8 mouse cellular contexts compared by ENCODE assay signal in the genomic region with DNA sequence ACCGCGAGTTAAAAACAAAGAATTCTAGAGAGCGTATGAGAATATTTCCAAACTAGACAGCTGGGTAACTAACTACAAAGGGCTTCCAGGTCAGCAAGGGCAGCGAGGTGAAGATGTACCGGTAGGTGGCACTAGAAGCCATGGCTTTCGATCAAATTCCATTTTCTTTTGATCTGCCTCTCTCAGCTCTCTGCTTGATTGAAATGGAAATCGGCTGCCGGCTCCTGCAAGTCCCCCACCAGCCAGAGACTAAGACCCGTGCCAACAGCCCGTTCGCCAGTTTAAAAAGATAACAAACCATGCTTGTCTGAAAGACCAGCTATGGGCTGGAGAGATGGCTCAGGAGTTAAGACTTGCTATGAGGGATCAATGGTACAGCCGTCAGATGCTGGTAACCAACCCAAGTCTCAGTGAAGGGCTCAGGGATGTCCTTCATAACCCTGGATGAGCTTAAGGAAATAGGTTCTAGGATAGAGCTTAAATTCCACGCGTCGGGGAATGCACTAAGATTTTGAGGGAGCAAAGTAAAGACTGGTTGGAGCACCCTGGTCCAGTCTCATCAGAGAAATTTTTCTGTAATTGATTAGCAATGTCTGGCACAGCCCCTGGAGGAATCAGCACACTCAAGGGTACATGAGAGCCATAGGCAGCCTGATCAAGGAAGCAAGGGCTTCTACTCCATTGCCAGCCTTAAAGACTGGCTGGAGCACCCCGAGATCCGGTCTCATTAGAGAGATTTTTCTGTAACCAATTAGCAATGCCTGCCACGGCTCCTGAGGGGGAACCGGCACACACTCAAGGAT. TPM values are rescaled to one million over a fixed set of nuclear protein-coding genes. Genes with fewer than 3 reads are reported as not detected.
DNase-seq lines count a peak whose midpoint lies in the region; ATAC-seq and TF ChIP-seq lines count a peak whose summit lies in the region.

No protein-coding gene starts in this region.

- H3K4me3 ChIP-seq in embryonic facial prominence, embryonic 10.5 days, result peak overlapping the region; percentile 44
- no peak overlapping the region for H3K4me3 ChIP-seq in heart, postnatal 0 days (ENCODE audit: low read depth, low read length)
- no peak overlapping the region for H3K4me3 ChIP-seq in lung, embryonic 16.5 days (ENCODE audit: low read length)

- H3K9ac ChIP-seq in heart, postnatal 0 days (replicated peaks; ENCODE audit: low read depth, low read length), result no peak overlapping the region
- no peak overlapping the region for H3K9ac ChIP-seq in lung, embryonic 16.5 days (ENCODE audit: low read length)

- ATAC-seq in heart, postnatal 0 days (ENCODE audit: insufficient read depth, low read depth), result no peak
- 0 out of 2 replicates have a peak, but pooled peaks have one; percentile 23 for ATAC-seq in lung, embryonic 16.5 days (ENCODE audit: low read depth)
- ATAC-seq in megakaryocyte-erythroid progenitor cell, adult 5-6 weeks (replicated peaks; ENCODE audit: low FRiP score, low TSS enrichment, poor library complexity, severe bottlenecking), result no peak

- no peak for TF ChIP-seq EP300 in heart, postnatal 0 days (IDR thresholded peaks at IDR 0.05; ENCODE audit: low read depth)

- H3K9me3 ChIP-seq in embryonic facial prominence, embryonic 10.5 days, result no peaks in the 10 kb centered on the region
- H3K9me3 ChIP-seq in heart, postnatal 0 days (replicated peaks; ENCODE audit: control insufficient read depth, low read length), result no peaks in the 10 kb centered on the region
- no peaks in the 10 kb centered on the region for H3K9me3 ChIP-seq in lung, embryonic 16.5 days (ENCODE audit: control insufficient read depth, low read length)

- TF ChIP-seq CTCF in heart, postnatal 0 days (IDR thresholded peaks at IDR 0.05; ENCODE audit: low read depth), result peak; percentile 79

- H3K36me3 ChIP-seq in embryonic facial prominence, embryonic 10.5 days (replicated peaks), result no peaks in the 10 kb centered on the region
- H3K36me3 ChIP-seq in heart, postnatal 0 days (replicated peaks; ENCODE audit: control insufficient read depth, insufficient read depth, low read length), result no peaks in the 10 kb centered on the region
- no peaks in the 10 kb centered on the region for H3K36me3 ChIP-seq in lung, embryonic 16.5 days (ENCODE audit: control insufficient read depth, insufficient read depth, low read length)

- no peak overlapping the region; the same call in 1 of the 2 replicates for H3K27ac ChIP-seq in embryonic facial prominence, embryonic 10.5 days (replicated peaks)
- no peak overlapping the region for H3K27ac ChIP-seq in heart, postnatal 0 days (ENCODE audit: low read depth)
- no peak overlapping the region for H3K27ac ChIP-seq in lung, embryonic 16.5 days (ENCODE audit: low read length)

- no peaks in the 10 kb centered on the region for H3K27me3 ChIP-seq in embryonic facial prominence, embryonic 10.5 days (replicated peaks; ENCODE audit: low read depth, poor library complexity, severe bottlenecking)
- H3K27me3 ChIP-seq in heart, postnatal 0 days (ENCODE audit: control insufficient read depth, insufficient read depth, low read length), result 0 out of 2 replicates have a peak, but pooled peaks cover 4% of the 10 kb centered on the region
- no peaks in the 10 kb centered on the region for H3K27me3 ChIP-seq in lung, embryonic 16.5 days (ENCODE audit: control insufficient read depth, insufficient read depth, low read depth, low read length)

- WGBS in embryonic facial prominence, embryonic 10.5 days, result 21% methylated on average over 19 of the region's 19 CpGs
- 25% methylated on average over 19 of the region's 19 CpGs for WGBS in heart, postnatal 0 days
- 29% methylated on average over 19 of the region's 19 CpGs for WGBS in large intestine, adult 2 months
- WGBS in lung, embryonic 16.5 days, result 19% methylated on average over 19 of the region's 19 CpGs

- H3K4me2 ChIP-seq in heart, postnatal 0 days (ENCODE audit: low read depth, low read length), result no peak overlapping the region
- H3K4me2 ChIP-seq in lung, embryonic 16.5 days (ENCODE audit: low read depth, low read length), result peak overlapping the region; percentile 35

- H3K4me1 ChIP-seq in embryonic facial prominence, embryonic 10.5 days, result peaks cover 23% of the 10 kb centered on the region
- H3K4me1 ChIP-seq in heart, postnatal 0 days (ENCODE audit: control insufficient read depth, insufficient read depth), result no peaks in the 10 kb centered on the region
- 0 out of 2 replicates have a peak, but pooled peaks cover 4% of the 10 kb centered on the region for H3K4me1 ChIP-seq in lung, embryonic 16.5 days (replicated peaks; ENCODE audit: control insufficient read depth, insufficient read depth, low read length)

- DNase-seq in Muller cell, postnatal 12 days (ENCODE audit: inconsistent ontology term), result peak; percentile 76
- peak; percentile 70 for DNase-seq in adrenal gland, postnatal 10 days
- peak; percentile 77 for DNase-seq in embryonic facial prominence, embryonic 10.5 days (ENCODE audit: low spot score)
- DNase-seq in heart, postnatal 0 days (ENCODE audit: low spot score), result peak; percentile 68
- peak; percentile 4 for DNase-seq in large intestine, adult 2 months (ENCODE audit: low read depth, low spot score)
- DNase-seq in right cerebral cortex, postnatal 10 days (ENCODE audit: low spot score in 2 of 2), result peak; percentile 71 to 79

RNA-seq across cellular contexts. Expression of a gene that starts 56.7 kb away (rescaled TPM):
- total RNA-seq in adrenal gland, postnatal 10 days (2021), result under 1 TPM in 1 of 2 experiments, not detected in 1; 0.09 TPM
- 0.59 and 0.60 TPM in 2 replicates for polyA plus RNA-seq in embryonic facial prominence, embryonic 10.5 days (2016; fragmentation: Nextera tagmentation; extraction: Ambion mirVana)
- not detected in 2 replicates for total RNA-seq in heart, postnatal 0 days (2014; rRNA removed; ENCODE audit: low replicate concordance)
- polyA plus RNA-seq in heart, postnatal 0 days (2015; fragmentation: Nextera tagmentation; extraction: Ambion mirVana), result 0.11 and 0.16 TPM in 2 replicates
- 0.36 and 0.50 TPM in 2 replicates for polyA plus RNA-seq in large intestine, adult 2 months (2012; rRNA removed)
- 2.4 and 2.5 TPM in 2 replicates for polyA plus RNA-seq in lung, embryonic 16.5 days (2015; fragmentation: Nextera tagmentation; extraction: Ambion mirVana)
- not detected in 2 replicates for total RNA-seq in megakaryocyte-erythroid progenitor cell, adult 5-6 weeks (2014; fragmentation: Nextera tagmentation)
- 0.34 TPM in 1 of 2 replicates, not detected in the other for total RNA-seq in megakaryocyte-erythroid progenitor cell, adult 5-6 weeks (2017)

Comparison
In these comparisons a context has a peak if more than half of its experiments do, and no peak if none do; other contexts are left out.
1. DNase-seq: peak in every context shown above with its lines; median percentile 77 in embryonic facial prominence, embryonic 10.5 days; 76 in Muller cell, postnatal 12 days; 75 in right cerebral cortex, postnatal 10 days; 70 in adrenal gland, postnatal 10 days; 68 in heart, postnatal 0 days; 4 in large intestine, adult 2 months.